Mouse (Mus musculus): ENCODE data around the gene Agrp. TPM values are rescaled to one million over a fixed set of nuclear protein-coding genes. Genes with fewer than 3 reads are reported as not detected.

Gene Agrp
- total and polyA plus RNA-seq, 3 experiments = 0.63 TPM; not detected in 2

DNA sequence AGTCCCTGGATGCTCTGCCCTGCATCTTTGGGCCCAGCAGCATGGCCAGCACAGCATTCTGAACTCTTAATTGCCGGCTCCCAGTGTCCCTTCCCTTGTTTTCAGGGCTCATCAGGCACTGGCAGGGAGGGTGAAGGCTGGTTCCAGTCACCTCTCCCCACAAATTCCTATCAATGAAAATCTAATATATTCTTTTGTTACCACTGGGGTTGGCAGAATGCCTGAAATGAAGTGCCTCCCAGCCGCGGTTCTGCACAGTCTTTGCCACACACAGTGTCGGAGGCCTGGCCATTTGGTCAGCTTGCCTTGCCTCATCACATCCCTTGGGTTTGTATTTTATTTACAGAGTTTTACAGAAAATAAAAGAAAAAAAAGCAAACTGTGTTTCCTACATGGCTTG lies 15.4 kb downstream of the Agrp start:
- TF ChIP-seq MAZ (IDR thresholded peaks at IDR 0.05; ENCODE audit: low read depth, low read length) (no peak), POLR2AphosphoS2 (IDR thresholded peaks at IDR 0.05; ENCODE audit: low read length) (no peak), JUND (IDR thresholded peaks at IDR 0.05; ENCODE audit: low read depth, low read length) (no peak), RAD21 (IDR thresholded peaks at IDR 0.05; ENCODE audit: low read depth, low read length) (no peak), MEF2A (IDR thresholded peaks at IDR 0.05; ENCODE audit: extremely low read depth, insufficient replicate concordance, low read depth, low read length, poor library complexity, severe bottlenecking) (no peak), MXI1 (IDR thresholded peaks at IDR 0.05; ENCODE audit: low read depth, low read length) (no peak), NELFE (IDR thresholded peaks at IDR 0.05; ENCODE audit: low read depth, low read length) (no peak)
- H3K9me3 ChIP-seq (replicated peaks; ENCODE audit: insufficient read depth, low read length) = no peaks in the 10 kb centered on the region
- no peak overlapping the region for H3K27ac ChIP-seq (ENCODE audit: control insufficient read depth, low read depth, low read length)
- H3K4me3 ChIP-seq (ENCODE audit: control insufficient read depth in 1 of 2, insufficient read depth in 1 of 2, low read depth in 2 of 2, low read length in 2 of 2) = no peak overlapping the region
- no peak for DNase-seq (ENCODE audit: low read depth, low spot score)
- no peaks in the 10 kb centered on the region for H3K79me2 ChIP-seq (ENCODE audit: control insufficient read depth, insufficient read depth, low read length, poor library complexity)
- H3K9ac ChIP-seq (ENCODE audit: control insufficient read depth, low read depth, low read length, poor library complexity, severe bottlenecking) = no peak overlapping the region
- no peaks in the 10 kb centered on the region for H3K4me1 ChIP-seq (ENCODE audit: control insufficient read depth in 1 of 2, insufficient read depth in 2 of 2, low read length in 2 of 2)
- H3K27me3 ChIP-seq (ENCODE audit: control insufficient read depth in 1 of 2, insufficient read depth in 2 of 2, low read length in 2 of 2) = no peaks in the 10 kb centered on the region
- H3K36me3 ChIP-seq (ENCODE audit: control insufficient read depth in 1 of 2, insufficient read depth in 2 of 2, low read length in 2 of 2) = peaks cover 0 to 10% of the 10 kb centered on the region in 2 experiments; a peak in 2 of 4 replicates

GRCm38 (mm10) chr8:105620946-105621720 lies 16.1 kb downstream of the Agrp start:
- no peak overlapping the region for H3K27ac ChIP-seq (ENCODE audit: control insufficient read depth, low read depth, low read length)
- H3K4me3 ChIP-seq (ENCODE audit: control insufficient read depth in 1 of 2, insufficient read depth in 1 of 2, low read depth in 2 of 2, low read length in 2 of 2) = no peak overlapping the region
- H3K36me3 ChIP-seq (ENCODE audit: control insufficient read depth in 1 of 2, insufficient read depth in 2 of 2, low read length in 2 of 2) = peaks cover 0 to 15% of the 10 kb centered on the region in 2 experiments; a peak in 2 of 4 replicates
- no peaks in the 10 kb centered on the region for H3K4me1 ChIP-seq (ENCODE audit: control insufficient read depth in 1 of 2, insufficient read depth in 2 of 2, low read length in 2 of 2)
- no peak for DNase-seq (ENCODE audit: low read depth, low spot score)
- no peaks in the 10 kb centered on the region for H3K79me2 ChIP-seq (ENCODE audit: control insufficient read depth, insufficient read depth, low read length, poor library complexity)
- H3K9ac ChIP-seq (ENCODE audit: control insufficient read depth, low read depth, low read length, poor library complexity, severe bottlenecking) = no peak overlapping the region
- no peaks in the 10 kb centered on the region for H3K27me3 ChIP-seq (ENCODE audit: control insufficient read depth in 1 of 2, insufficient read depth in 2 of 2, low read length in 2 of 2)
- TF ChIP-seq MAX (IDR thresholded peaks at IDR 0.05; ENCODE audit: low read length) (no peak), MXI1 (IDR thresholded peaks at IDR 0.05; ENCODE audit: low read depth, low read length) (no peak), MAZ (IDR thresholded peaks at IDR 0.05; ENCODE audit: low read depth, low read length) (no peak), POLR2AphosphoS2 (IDR thresholded peaks at IDR 0.05; ENCODE audit: low read length) (no peak), NELFE (IDR thresholded peaks at IDR 0.05; ENCODE audit: low read depth, low read length) (no peak), RCOR1 (IDR thresholded peaks at IDR 0.05; ENCODE audit: low read depth, low read length) (no peak), USF2 (IDR thresholded peaks at IDR 0.05; ENCODE audit: borderline replicate concordance in 1 of 2, insufficient read depth in 1 of 2, low read depth in 1 of 2, low read length in 2 of 2) (no peak), TCF12 (IDR thresholded peaks at IDR 0.05; ENCODE audit: low read depth, low read length) (no peak), MAFK (IDR thresholded peaks at IDR 0.05; ENCODE audit: borderline replicate concordance, low read depth, low read length) (no peak), ZMIZ1 (IDR thresholded peaks at IDR 0.05; ENCODE audit: low read depth, low read length) (no peak), UBTF (IDR thresholded peaks at IDR 0.05; ENCODE audit: borderline replicate concordance, insufficient read depth, low read depth, low read length) (no peak), RAD21 (IDR thresholded peaks at IDR 0.05; ENCODE audit: low read depth, low read length) (no peak), CTCF (IDR thresholded peaks at IDR 0.05 in 2 of 3, conservative IDR thresholded peaks at IDR 0.05 in 1 of 3; ENCODE audit: control insufficient read depth in 1 of 3, insufficient read depth in 1 of 3, low read depth in 2 of 3, low read length in 3 of 3, poor library complexity in 1 of 3, severe bottlenecking in 1 of 3) (no peak)
- H3K9me3 ChIP-seq (replicated peaks; ENCODE audit: insufficient read depth, low read length) = no peaks in the 10 kb centered on the region

Measured in MEL (cell line).